Mouse (Mus musculus) left cerebral cortex, postnatal 10 days (tissue): Measurements from ENCODE around the gene Vti1a. TPM values are rescaled to one million over a fixed set of nuclear protein-coding genes. Genes with fewer than 3 reads are reported as not detected.
A peak's percentile ranks its signal among the peaks of the same experiment; 100 is the strongest.

Source experiments
- DNase-seq, 2 experiments: peaks; one replicate each; pipeline ENCODE4 v3.0.0; 2021 to 2022; ENCODE audit warnings: low spot score in 2 of 2, mixed read lengths in 1 of 2; ENCODE audit errors: extremely low spot score in 1 of 2
- intact Hi-C: fragments of 180-260 bp; cut with DNase I; formaldehyde crosslinking; loops from one replicate; pipeline ENCODE4 v1.15.1; 2025
- total RNA-seq, 2 experiments: library from RNA; stranded (reverse); gene quantifications; 2 replicates each; pipeline ENCODE4 v1.2.3; 2021

Gene Vti1a
- total RNA-seq, 2 experiments from 2014 or later: 58.0 to 61.1 TPM

- intact Hi-C loops: no loop called here
- DNase-seq: peak in 1 of 2 experiments; percentile 61
Observed at GRCm38 (mm10) chr19:55563148-55563651, 247.1 kb downstream of the Vti1a start.

- intact Hi-C loops: no loop called here
Observed at GRCm38 (mm10) chr19:55564104-55564938, 248.2 kb downstream of the Vti1a start.

GRCm38 (mm10) chr19:55565111-55565510, 249.0 kb downstream of the Vti1a start:
- intact Hi-C loops: no loop called here
- DNase-seq: no peak

More at GRCm38 (mm10) chr19:55564104-55564938, 248.2 kb downstream of the Vti1a start:
- DNase-seq: no peak

GRCm38 (mm10) chr19:55565523-55566369, 249.7 kb downstream of the Vti1a start:
- intact Hi-C loops: no loop called here
- no peak for DNase-seq

GRCm38 (mm10) chr19:55569114-55569513, 253.0 kb downstream of the Vti1a start:
- no peak for DNase-seq
- intact Hi-C loops: no loop called here

- intact Hi-C loops: no loop called here
- no peak for DNase-seq
Observed at GRCm38 (mm10) chr19:55569894-55570293, 253.8 kb downstream of the Vti1a start.

- intact Hi-C loops: no loop called here
- DNase-seq: no peak
Observed at GRCm38 (mm10) chr19:55570520-55571296, 254.6 kb downstream of the Vti1a start.

GRCm38 (mm10) chr19:55571486-55571885, 255.4 kb downstream of the Vti1a start:
- intact Hi-C loops: no loop called here

GRCm38 (mm10) chr19:55577306-55578042, 261.4 kb downstream of the Vti1a start:
- no peak for DNase-seq
- intact Hi-C loops: no loop called here

More at GRCm38 (mm10) chr19:55571486-55571885, 255.4 kb downstream of the Vti1a start:
- DNase-seq: no peak

GRCm38 (mm10) chr19:55578094-55579085, 262.3 kb downstream of the Vti1a start:
- DNase-seq: peak; percentile 80 to 81
- intact Hi-C loops: no loop called here

- intact Hi-C loops: no loop called here
- no peak for DNase-seq
Observed at GRCm38 (mm10) chr19:55579310-55579709, 263.2 kb downstream of the Vti1a start.

- DNase-seq: no peak
- intact Hi-C loops: no loop called here
Observed at GRCm38 (mm10) chr19:55580152-55580551, 264.1 kb downstream of the Vti1a start.

GRCm38 (mm10) chr19:55580667-55581066, 264.6 kb downstream of the Vti1a start:
- no peak for DNase-seq
- intact Hi-C loops: no loop called here

- intact Hi-C loops: no loop called here
- DNase-seq: no peak
Observed at GRCm38 (mm10) chr19:55582896-55583653, 267.0 kb downstream of the Vti1a start.

- intact Hi-C loops: no loop called here
- no peak for DNase-seq
Observed at GRCm38 (mm10) chr19:55585270-55586224, 269.5 kb downstream of the Vti1a start.
